Mouse (Mus musculus) CH12.LX (cell line): ENCODE results near the gene 9130213A22Rik. TPM values are rescaled to one million over a fixed set of nuclear protein-coding genes. Genes with fewer than 3 reads are reported as not detected.

ENCODE experiments used
- DNase-seq: peaks from one replicate; pipeline ENCODE4 v3.0.0-alpha.2; 2013; ENCODE audit errors: extremely low read depth
- H3K27ac ChIP-seq: 2 replicates; pipeline ENCODE4 v1.5.1; 2012; ENCODE audit warnings: low read depth, mild to moderate bottlenecking, control low read depth, moderate library complexity; ENCODE audit not compliant: insufficient read depth
- H3K27me3 ChIP-seq: replicated peaks from 2 replicates; pipeline ENCODE3; 2012; ENCODE audit warnings: inconsistent platforms
- H3K36me3 ChIP-seq, 2 experiments: replicated peaks in 1 of 2; 2 replicates each; pipeline versions ENCODE3 to v1.6.1; 2012; ENCODE audit warnings: inconsistent platforms in 1 of 2, low read length in 1 of 2, mild to moderate bottlenecking in 1 of 2, mixed read lengths in 1 of 2, moderate library complexity in 1 of 2; ENCODE audit not compliant: control insufficient read depth in 1 of 2, insufficient read depth in 1 of 2
- H3K4me1 ChIP-seq, 2 experiments: 2 replicates each; pipeline ENCODE4 v1.6.1; 2012; ENCODE audit warnings: inconsistent platforms in 1 of 2, moderate library complexity in 1 of 2; ENCODE audit not compliant: insufficient read depth in 2 of 2, control insufficient read depth in 1 of 2
- H3K4me2 ChIP-seq: 2 replicates; pipeline ENCODE4 v1.6.1; 2012; ENCODE audit warnings: low read depth, mild to moderate bottlenecking, control low read depth; ENCODE audit not compliant: poor library complexity, insufficient read depth, severe bottlenecking
- H3K4me3 ChIP-seq, 3 experiments: fragments of 150-350 bp in 1 of 3; sonication (generic) in 1 of 3; replicated peaks in 1 of 3; 2 replicates each; pipeline versions ENCODE3 to v1.5.1; 2011 to 2012; ENCODE audit warnings: low read depth in 2 of 3, low read length in 2 of 3, mild to moderate bottlenecking in 2 of 3, moderate library complexity in 2 of 3, control low read depth in 1 of 3, improper control_type of control experiment in 1 of 3, inconsistent platforms in 1 of 3, mixed read lengths in 1 of 3; ENCODE audit not compliant: poor library complexity in 1 of 3
- H3K79me2 ChIP-seq: replicated peaks from 2 replicates; pipeline ENCODE4 v1.6.1; 2012; ENCODE audit warnings: mild to moderate bottlenecking, moderate library complexity; ENCODE audit not compliant: control insufficient read depth, poor library complexity, insufficient read depth, severe bottlenecking; ENCODE audit errors: extremely low read depth
- H3K9ac ChIP-seq: 2 replicates; pipeline ENCODE4 v1.6.1; 2012; ENCODE audit warnings: low read depth, mild to moderate bottlenecking, control low read depth, moderate library complexity; ENCODE audit not compliant: insufficient read depth
- H3K9me3 ChIP-seq: replicated peaks from 2 replicates; pipeline ENCODE3; 2012; ENCODE audit warnings: low read length, inconsistent platforms, mixed read lengths
- CTCF ChIP-seq, 2 experiments: IDR thresholded peaks in 1 of 2; conservative IDR thresholded peaks in 1 of 2; 2 replicates each; pipeline ENCODE4 v1.5.1; 2011 to 2012; ENCODE audit warnings: low read depth in 2 of 2, low read length in 2 of 2, improper control_type of control experiment in 1 of 2, inconsistent platforms in 1 of 2, mild to moderate bottlenecking in 1 of 2, moderate library complexity in 1 of 2
- E2F4 ChIP-seq: IDR thresholded peaks from 2 replicates; pipeline ENCODE4 v1.6.1; 2011; ENCODE audit warnings: low read depth, low read length, improper control_type of control experiment; ENCODE audit not compliant: insufficient replicate concordance
- ELF1 ChIP-seq: IDR thresholded peaks from 2 replicates; pipeline ENCODE4 v1.6.1; 2014; ENCODE audit warnings: low read depth, mild to moderate bottlenecking, inconsistent platforms, low read length, improper control_type of control experiment
- EP300 ChIP-seq: IDR thresholded peaks from 2 replicates; pipeline ENCODE4 v1.6.1; 2011; ENCODE audit warnings: low read length, improper control_type of control experiment
- IRF4 ChIP-seq: IDR thresholded peaks from 2 replicates; pipeline ENCODE4 v1.6.1; 2014; ENCODE audit warnings: low read depth, mild to moderate bottlenecking, inconsistent platforms, low read length, improper control_type of control experiment
- JUN ChIP-seq: IDR thresholded peaks from 2 replicates; pipeline ENCODE4 v1.6.1; 2011; ENCODE audit warnings: low read depth, mild to moderate bottlenecking, low read length, improper control_type of control experiment, moderate library complexity; ENCODE audit not compliant: insufficient read depth
- KAT2A ChIP-seq: IDR thresholded peaks from 2 replicates; pipeline ENCODE4 v1.6.1; 2012; ENCODE audit warnings: low read length, improper control_type of control experiment, inconsistent platforms; ENCODE audit not compliant: insufficient replicate concordance
- MAFK ChIP-seq: IDR thresholded peaks from 2 replicates; pipeline ENCODE4 v1.6.1; 2011; ENCODE audit warnings: low read length, improper control_type of control experiment; ENCODE audit not compliant: insufficient replicate concordance
- MAZ ChIP-seq: IDR thresholded peaks from 2 replicates; pipeline ENCODE4 v1.6.1; 2012; ENCODE audit warnings: low read depth, mild to moderate bottlenecking, inconsistent platforms, low read length, improper control_type of control experiment, moderate library complexity
- MEF2A ChIP-seq: IDR thresholded peaks from 2 replicates; pipeline ENCODE4 v1.6.1; 2014; ENCODE audit warnings: low read depth, mild to moderate bottlenecking, inconsistent platforms, low read length, improper control_type of control experiment, borderline replicate concordance
- NRF1 ChIP-seq: IDR thresholded peaks from 2 replicates; pipeline ENCODE4 v1.6.1; 2014; ENCODE audit warnings: low read depth, mild to moderate bottlenecking, inconsistent platforms, low read length, improper control_type of control experiment, moderate library complexity
- PAX5 ChIP-seq: IDR thresholded peaks from 2 replicates; pipeline ENCODE4 v1.6.1; 2012; ENCODE audit warnings: low read length, inconsistent platforms, mixed read lengths
- POLR2AphosphoS2 ChIP-seq: IDR thresholded peaks from 2 replicates; pipeline ENCODE4 v1.6.1; 2011; ENCODE audit warnings: low read depth, low read length, improper control_type of control experiment
- RAD21 ChIP-seq: IDR thresholded peaks from 2 replicates; pipeline ENCODE4 v1.6.1; 2011; ENCODE audit warnings: low read depth, mild to moderate bottlenecking, low read length, improper control_type of control experiment, moderate library complexity
- SIN3A ChIP-seq: IDR thresholded peaks from 2 replicates; pipeline ENCODE4 v1.6.1; 2012; ENCODE audit warnings: low read length, improper control_type of control experiment, inconsistent platforms
- SMC3 ChIP-seq: IDR thresholded peaks from 2 replicates; pipeline ENCODE4 v1.6.1; 2011; ENCODE audit warnings: low read depth, low read length, improper control_type of control experiment
- TBP ChIP-seq: conservative IDR thresholded peaks from 2 replicates; pipeline ENCODE4 v1.6.1; 2011; ENCODE audit warnings: low read depth, low read length, improper control_type of control experiment
- TCF12 ChIP-seq: IDR thresholded peaks from 2 replicates; pipeline ENCODE4 v1.6.1; 2014; ENCODE audit warnings: low read depth, mild to moderate bottlenecking, inconsistent platforms, low read length, improper control_type of control experiment
- UBTF ChIP-seq: IDR thresholded peaks from 2 replicates; pipeline ENCODE4 v1.6.1; 2012; ENCODE audit warnings: low read depth, mild to moderate bottlenecking, inconsistent platforms, low read length, improper control_type of control experiment, moderate library complexity
- USF1 ChIP-seq: IDR thresholded peaks from 2 replicates; pipeline ENCODE4 v1.6.1; 2014; ENCODE audit warnings: low read depth, mild to moderate bottlenecking, inconsistent platforms, low read length, improper control_type of control experiment
- USF2 ChIP-seq: conservative IDR thresholded peaks from 2 replicates; pipeline ENCODE4 v1.6.1; 2011; ENCODE audit warnings: low read depth, low read length, improper control_type of control experiment
- ZC3H11A ChIP-seq: IDR thresholded peaks from 2 replicates; pipeline ENCODE4 v1.6.1; 2012; ENCODE audit warnings: low read depth, mild to moderate bottlenecking, inconsistent platforms, low read length, improper control_type of control experiment
- ZMIZ1 ChIP-seq: IDR thresholded peaks from 2 replicates; pipeline ENCODE4 v1.6.1; 2012; ENCODE audit warnings: low read depth, mild to moderate bottlenecking, inconsistent platforms, low read length, improper control_type of control experiment
- ZNF384 ChIP-seq: IDR thresholded peaks from 2 replicates; pipeline ENCODE4 v1.6.1; 2012; ENCODE audit warnings: low read depth, low read length, improper control_type of control experiment, inconsistent platforms
- dilution Hi-C: fragments of 300-500 bp; cut with MboI; formaldehyde crosslinking; loops from 2 replicates; pipeline ENCODE4 v1.14.3; 2020; ENCODE audit warnings: low sequenced_read_pairs; ENCODE audit not compliant: extremely low pct_unique_long_range_greater_than_20kb, extremely low pct_ligation_motif_present
- in situ Hi-C: fragments of 300-500 bp; cut with MboI; formaldehyde crosslinking; loops from 3 replicates; pipeline ENCODE4 v1.14.3; 2019; ENCODE audit warnings: low sequenced_read_pairs, low pct_ligation_motif_present, low pct_unique_long_range_greater_than_20kb, mixed read lengths
- polyA plus RNA-seq: library from polyadenylated mRNA; unstranded; fragments of >175 nt; gene quantifications from 2 replicates; pipeline ENCODE4 v1.2.1, GENCODE M21; 2012; ENCODE audit warnings: low read depth; ENCODE audit not compliant: insufficient read length
- total RNA-seq, 2 experiments: library from RNA; depleted of rRNA; stranded (reverse); fragments of 300-350 nt in 1 of 2; fragments of >200 nt in 1 of 2; gene quantifications; 2 replicates each; pipeline ENCODE4 v1.2.3; 2012 to 2014

The 9130213A22Rik gene
- total and polyA plus RNA-seq, 3 experiments = not detected

- Histone ChIP-seq H3K79me2 (no peaks in the 10 kb centered on the region), H3K4me3 (no peak overlapping the region), H3K9ac (no peak overlapping the region), H3K4me1 (peaks cover 27 to 69% of the 10 kb centered on the region in 2 experiments), H3K27ac (no peak overlapping the region), H3K27me3 (peaks cover 2% of the 10 kb centered on the region), H3K36me3 (no peaks in the 10 kb centered on the region), H3K9me3 (no peaks in the 10 kb centered on the region), H3K4me2 (no peak overlapping the region)
- in situ Hi-C loops = loop anchor here (25.0 kb wide), 1 partner anchor 936 kb away; the partner anchor contains the start of genes Acadvl, Dlg4 and Dvl2
- DNase-seq = no peak
- no peak for TF ChIP-seq EP300
- no peak for TF ChIP-seq ZNF384
- no peak for TF ChIP-seq POLR2AphosphoS2
- TF ChIP-seq MAZ = no peak
- TF ChIP-seq SIN3A = no peak
- no peak for TF ChIP-seq PAX5
- no peak for TF ChIP-seq MEF2A
- TF ChIP-seq TBP = no peak
- no peak for TF ChIP-seq KAT2A
- no peak for TF ChIP-seq UBTF
- TF ChIP-seq ZMIZ1 = no peak
- TF ChIP-seq ELF1 = no peak
- TF ChIP-seq SMC3 = no peak
- TF ChIP-seq USF2 = no peak
- TF ChIP-seq JUN = no peak
- no peak for TF ChIP-seq IRF4
- no peak for TF ChIP-seq CTCF (conservative IDR thresholded peaks at IDR 0.05 in 1 of 2, IDR thresholded peaks at IDR 0.05 in 1 of 2; ENCODE audit: low read depth in 2 of 2, low read length in 2 of 2)
- TF ChIP-seq NRF1 = no peak
- TF ChIP-seq, all 38 proteins: peak for 0
- dilution Hi-C loops = no loop called here
These were observed 45.8 kb downstream of the 9130213A22Rik start for GRCm38 (mm10) chr11:69076572-69076971.

DNA sequence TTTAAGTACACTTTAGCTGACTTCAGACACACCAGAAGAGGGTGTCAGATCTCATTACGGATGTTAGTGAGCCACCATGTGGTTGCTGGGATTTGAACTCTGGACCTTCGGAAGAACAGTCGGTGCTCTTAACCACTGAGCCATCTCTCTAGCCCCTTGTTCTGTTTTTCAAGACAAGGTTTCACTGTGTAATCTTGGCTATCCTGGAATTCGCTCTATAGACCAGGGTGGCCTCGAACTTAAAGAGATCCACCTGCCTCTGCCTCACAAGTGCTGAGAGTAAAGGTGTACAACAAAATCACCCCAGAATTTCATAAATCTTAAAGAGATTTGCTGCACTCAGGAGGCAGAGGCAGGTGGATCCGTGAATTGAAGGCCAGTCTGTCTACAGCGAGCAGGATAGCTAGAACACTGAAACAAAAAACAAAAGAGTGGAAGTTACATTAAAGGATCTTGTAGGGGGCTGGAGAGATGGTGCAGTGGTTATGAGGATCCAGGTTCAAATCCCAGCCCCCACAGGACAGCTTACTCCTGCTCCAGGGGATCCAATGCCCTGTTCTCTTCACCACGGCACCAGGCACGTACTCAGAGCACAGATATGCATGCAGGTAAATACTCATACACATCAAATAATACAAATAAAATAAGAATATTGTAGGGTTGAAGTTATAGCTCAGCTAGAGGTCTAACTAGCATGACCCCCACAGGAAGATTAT lies 46.5 kb downstream of the 9130213A22Rik start:
- H3K36me3 ChIP-seq = no peaks in the 10 kb centered on the region
- H3K4me3 ChIP-seq = no peak overlapping the region
- H3K4me2 ChIP-seq = no peak overlapping the region

More for the DNA sequence above, 46.5 kb downstream of the 9130213A22Rik start:
- Histone ChIP-seq H3K79me2 (no peaks in the 10 kb centered on the region), H3K27ac (no peak overlapping the region), H3K27me3 (peaks cover 2% of the 10 kb centered on the region), H3K9ac (no peak overlapping the region), H3K9me3 (no peaks in the 10 kb centered on the region), H3K4me1 (peaks cover 24 to 71% of the 10 kb centered on the region in 2 experiments)
- in situ Hi-C loops (loop anchor here (25.0 kb wide), 1 partner anchor 936 kb away; the partner anchor contains the start of genes Acadvl, Dlg4 and Dvl2), dilution Hi-C loops (no loop called here)
- TF ChIP-seq ELF1 = peak; percentile 80; the same call in 1 of the 2 replicates
- peak; percentile 98 for TF ChIP-seq TBP
- TF ChIP-seq TCF12 = no peak
- 0 out of 2 replicates have a peak, but pooled peaks have one; percentile 50 for TF ChIP-seq E2F4
- no peak for TF ChIP-seq UBTF
- no peak for TF ChIP-seq USF1
- TF ChIP-seq ZC3H11A = no peak
- TF ChIP-seq MAFK = peak; percentile 88
- peak; percentile 71; the same call in 1 of the 2 replicates for TF ChIP-seq KAT2A
- peak; percentile 46; the same call in 1 of the 2 replicates for TF ChIP-seq ZNF384
- no peak for TF ChIP-seq USF2
- TF ChIP-seq RAD21 = no peak
- no peak for TF ChIP-seq NRF1
- peak; percentile 91 for DNase-seq
